Mouse (Mus musculus): ENCODE results near the gene Hdgfl2.

GRCm38 (mm10) chr17:56032831-56033230 is 46.6 kb upstream of the Hdgfl2 start:
- no peak for TF ChIP-seq CTCF (IDR thresholded peaks at IDR 0.05)
- TF ChIP-seq POLR2A (IDR thresholded peaks at IDR 0.05; ENCODE audit: insufficient read depth, low read depth, low read length) = no peak
